Mouse (Mus musculus): ENCODE measurements around the gene Slc4a4. TPM values are rescaled to one million over a fixed set of nuclear protein-coding genes. Genes with fewer than 3 reads are reported as not detected.
A peak's percentile ranks its signal among the peaks of the same experiment; 100 is the strongest.

The Slc4a4 gene
- polyA plus RNA-seq, 1 experiment from 2014 or later: 5.9 TPM

DNA sequence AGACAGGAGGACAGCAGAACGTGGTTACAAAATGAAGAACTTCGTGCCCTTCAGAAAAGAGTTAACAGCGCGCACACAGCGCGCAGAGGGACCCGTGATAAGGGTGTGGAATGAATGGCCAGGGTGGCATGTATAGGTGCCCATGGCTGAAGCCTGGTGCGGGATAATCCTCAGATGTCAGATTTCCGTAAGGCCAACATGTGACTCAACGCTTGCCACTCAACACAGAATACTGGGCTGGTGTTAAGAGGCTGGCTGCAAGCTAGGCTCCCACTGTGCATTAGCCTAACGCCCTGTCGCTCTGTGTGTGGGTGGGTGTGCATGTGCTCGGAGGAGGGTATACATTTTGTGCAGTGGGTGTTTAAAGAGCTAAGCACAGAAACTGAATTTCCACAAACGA, 47.3 kb downstream of the Slc4a4 start:
- WGBS: 71% methylated on average over 14 of the region's 14 CpGs
- Histone ChIP-seq H3K36me3 (ENCODE audit: control insufficient read depth, insufficient read depth, low read length) (no peaks in the 10 kb centered on the region), H3K4me1 (replicated peaks; ENCODE audit: control insufficient read depth, insufficient read depth, low read length) (peaks cover 21% of the 10 kb centered on the region), H3K9ac (ENCODE audit: low read length) (no peak overlapping the region), H3K4me2 (ENCODE audit: low read length) (0 out of 2 replicates have a peak overlapping the region, but pooled peaks have one; percentile 9), H3K27me3 (replicated peaks; ENCODE audit: control insufficient read depth, insufficient read depth, low read length) (no peaks in the 10 kb centered on the region), H3K4me3 (ENCODE audit: low read depth, low read length) (no peak overlapping the region), H3K9me3 (ENCODE audit: control insufficient read depth, low read length) (no peaks in the 10 kb centered on the region), H3K27ac (ENCODE audit: low read depth) (no peak overlapping the region)
- DNase-seq (ENCODE audit: low spot score) (no peak), ATAC-seq (replicated peaks; ENCODE audit: low FRiP score, low TSS enrichment, low read depth) (no peak)

DNA sequence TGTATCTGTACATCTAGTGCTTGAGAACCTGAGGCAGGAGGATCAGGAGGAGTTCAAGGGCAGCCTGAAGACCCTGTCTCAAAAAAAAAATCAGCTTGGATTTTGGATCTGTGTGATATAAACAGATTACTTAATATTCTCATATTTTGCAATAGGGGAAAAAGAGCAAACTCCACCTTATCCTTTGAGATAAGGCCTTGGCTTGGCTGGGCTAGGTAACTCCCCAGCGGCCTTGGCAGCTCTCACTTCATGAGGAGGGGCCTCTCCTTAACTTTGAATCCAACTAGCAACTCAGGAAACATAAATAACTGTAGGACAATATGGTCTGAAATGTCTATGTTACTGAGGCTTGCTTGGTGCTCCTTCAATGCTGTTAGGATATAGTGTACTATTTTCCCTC, 51.6 kb downstream of the Slc4a4 start:
- H3K4me2 ChIP-seq (ENCODE audit: low read length): no peak overlapping the region
- DNase-seq (ENCODE audit: low spot score) (no peak), ATAC-seq (replicated peaks; ENCODE audit: low FRiP score, low TSS enrichment, low read depth) (no peak)
- no peaks in the 10 kb centered on the region for H3K9me3 ChIP-seq (ENCODE audit: control insufficient read depth, low read length)
- H3K4me3 ChIP-seq (ENCODE audit: low read depth, low read length): no peak overlapping the region
- no peak overlapping the region for H3K27ac ChIP-seq (ENCODE audit: low read depth)
- no peak overlapping the region for H3K9ac ChIP-seq (ENCODE audit: low read length)
- H3K4me1 ChIP-seq (replicated peaks; ENCODE audit: control insufficient read depth, insufficient read depth, low read length): peaks cover 14% of the 10 kb centered on the region
- H3K27me3 ChIP-seq (replicated peaks; ENCODE audit: control insufficient read depth, insufficient read depth, low read length): no peaks in the 10 kb centered on the region
- H3K36me3 ChIP-seq (ENCODE audit: control insufficient read depth, insufficient read depth, low read length): no peaks in the 10 kb centered on the region
- 68% methylated on average over 1 of the region's 1 CpGs for WGBS

DNA sequence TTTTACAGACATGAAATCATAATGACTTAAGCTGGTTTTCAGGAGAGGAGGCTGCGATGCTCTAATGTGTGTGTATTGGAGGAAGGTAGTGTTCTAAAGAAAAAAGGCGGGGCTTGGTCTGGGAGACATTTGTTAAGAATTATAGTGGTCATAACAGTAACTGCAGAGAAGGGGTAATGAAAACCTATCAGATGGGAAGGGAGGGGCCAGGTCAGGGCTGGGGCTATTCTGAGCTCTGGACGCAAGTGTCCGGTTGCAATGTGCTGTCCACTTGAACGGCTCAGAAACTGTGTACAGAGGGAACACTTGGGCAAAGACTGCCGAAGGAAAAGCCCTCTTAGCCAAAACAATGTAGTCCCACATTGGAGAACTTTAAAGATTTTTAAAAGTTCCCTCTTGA, 52.5 kb downstream of the Slc4a4 start:
- H3K27me3 ChIP-seq (replicated peaks; ENCODE audit: control insufficient read depth, insufficient read depth, low read length): no peaks in the 10 kb centered on the region
- peaks cover 9% of the 10 kb centered on the region for H3K4me1 ChIP-seq (replicated peaks; ENCODE audit: control insufficient read depth, insufficient read depth, low read length)
- H3K4me3 ChIP-seq (ENCODE audit: low read depth, low read length): no peak overlapping the region
- DNase-seq (ENCODE audit: low spot score): no peak
- H3K36me3 ChIP-seq (ENCODE audit: control insufficient read depth, insufficient read depth, low read length): no peaks in the 10 kb centered on the region
- no peaks in the 10 kb centered on the region for H3K9me3 ChIP-seq (ENCODE audit: control insufficient read depth, low read length)
- 58% methylated on average over 6 of the region's 6 CpGs for WGBS
- no peak overlapping the region for H3K9ac ChIP-seq (ENCODE audit: low read length)
- ATAC-seq (replicated peaks; ENCODE audit: low FRiP score, low TSS enrichment, low read depth): 0 out of 2 replicates have a peak, but pooled peaks have one; percentile 53
- H3K27ac ChIP-seq (ENCODE audit: low read depth): no peak overlapping the region
- no peak overlapping the region for H3K4me2 ChIP-seq (ENCODE audit: low read length)

DNA sequence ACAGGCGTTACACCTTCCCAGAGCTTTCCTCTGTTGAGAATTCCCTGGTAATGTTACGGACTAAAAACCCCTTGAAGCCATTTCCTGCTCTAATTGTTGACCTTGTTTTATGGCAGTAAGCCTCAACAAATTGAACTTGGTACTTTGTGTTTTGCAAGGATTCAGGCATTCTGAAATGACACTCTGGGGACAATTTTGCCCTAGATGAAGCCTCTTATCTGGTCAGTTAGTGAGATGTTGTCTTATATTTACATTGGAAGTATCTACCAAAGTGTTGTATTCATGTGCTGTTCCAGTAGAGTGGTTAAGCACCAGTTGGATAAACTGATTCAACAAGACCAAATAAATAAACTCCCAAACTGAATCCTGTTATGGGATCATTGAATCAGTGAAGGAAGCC, 53.2 kb downstream of the Slc4a4 start:
- DNase-seq (ENCODE audit: low spot score): no peak
- Histone ChIP-seq H3K9ac (ENCODE audit: low read length) (no peak overlapping the region), H3K9me3 (ENCODE audit: control insufficient read depth, low read length) (no peaks in the 10 kb centered on the region), H3K27me3 (replicated peaks; ENCODE audit: control insufficient read depth, insufficient read depth, low read length) (no peaks in the 10 kb centered on the region), H3K4me1 (replicated peaks; ENCODE audit: control insufficient read depth, insufficient read depth, low read length) (peaks cover 4% of the 10 kb centered on the region; the same call in 1 of the 2 replicates), H3K4me3 (ENCODE audit: low read depth, low read length) (no peak overlapping the region), H3K27ac (ENCODE audit: low read depth) (no peak overlapping the region), H3K4me2 (ENCODE audit: low read length) (no peak overlapping the region), H3K36me3 (ENCODE audit: control insufficient read depth, insufficient read depth, low read length) (no peaks in the 10 kb centered on the region)
- 77% methylated on average over 2 of the region's 2 CpGs for WGBS
- ATAC-seq (replicated peaks; ENCODE audit: low FRiP score, low TSS enrichment, low read depth): no peak

DNA sequence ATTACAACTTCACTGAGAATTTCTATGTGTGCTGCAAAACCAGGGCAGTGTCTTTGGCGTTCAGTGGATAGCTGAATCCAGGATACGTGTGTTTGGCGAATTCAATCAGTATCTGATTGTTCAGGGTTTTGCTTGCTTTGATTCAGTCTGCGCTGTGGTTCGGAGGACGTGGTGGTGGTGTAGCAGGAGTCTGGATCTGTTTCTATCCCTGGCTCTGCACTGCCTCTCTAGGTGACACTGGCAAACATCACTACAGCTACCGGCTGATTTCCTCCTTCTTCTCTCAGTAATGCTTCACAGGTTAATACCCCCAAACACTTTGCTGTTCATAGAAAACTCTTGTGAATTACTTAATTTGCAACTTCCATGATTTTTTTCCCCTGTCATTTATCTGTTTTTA, 55.3 kb downstream of the Slc4a4 start:
- no peaks in the 10 kb centered on the region for H3K36me3 ChIP-seq (ENCODE audit: control insufficient read depth, insufficient read depth, low read length)
- ATAC-seq (replicated peaks; ENCODE audit: low FRiP score, low TSS enrichment, low read depth): no peak
- no peak overlapping the region for H3K9ac ChIP-seq (ENCODE audit: low read length)
- H3K4me1 ChIP-seq (replicated peaks; ENCODE audit: control insufficient read depth, insufficient read depth, low read length): peaks cover 4% of the 10 kb centered on the region; the same call in 1 of the 2 replicates
- no peak overlapping the region for H3K4me2 ChIP-seq (ENCODE audit: low read length)
- no peak overlapping the region for H3K27ac ChIP-seq (ENCODE audit: low read depth)
- no peak overlapping the region for H3K4me3 ChIP-seq (ENCODE audit: low read depth, low read length)
- WGBS: 76% methylated on average over 7 of the region's 7 CpGs
- H3K9me3 ChIP-seq (ENCODE audit: control insufficient read depth, low read length): no peaks in the 10 kb centered on the region
- H3K27me3 ChIP-seq (replicated peaks; ENCODE audit: control insufficient read depth, insufficient read depth, low read length): no peaks in the 10 kb centered on the region
- DNase-seq (ENCODE audit: low spot score): no peak

DNA sequence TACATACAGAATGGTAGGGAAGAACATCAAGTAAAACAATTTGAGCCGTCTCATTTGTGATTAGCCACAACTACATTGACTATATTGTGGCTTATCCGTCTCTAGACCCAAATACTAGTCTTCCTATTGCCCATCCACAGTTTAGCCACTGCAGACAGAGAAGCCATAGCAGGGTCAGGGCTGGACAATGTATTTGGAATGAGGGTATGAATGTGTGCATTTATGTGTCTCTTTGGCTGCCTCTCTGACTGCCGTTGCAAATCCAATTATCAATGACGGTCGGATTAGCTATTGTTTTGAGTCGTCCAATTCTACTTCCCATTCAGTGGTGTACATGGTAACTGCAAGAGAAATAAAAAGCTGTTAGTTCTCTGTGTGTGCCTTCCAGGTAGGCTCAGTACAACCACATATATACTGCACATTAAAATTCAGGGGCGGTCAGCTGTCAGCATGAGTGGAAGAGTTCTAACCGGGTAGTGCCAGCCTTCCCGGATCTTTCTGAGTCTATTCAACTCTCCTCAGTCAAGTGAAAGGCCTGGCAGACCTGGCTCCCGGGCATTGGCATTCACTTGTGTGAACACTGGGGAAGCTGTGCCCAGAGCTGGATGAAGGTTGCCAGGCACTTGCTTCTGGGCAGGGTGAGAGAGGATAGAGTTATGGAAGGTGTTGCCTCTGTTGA, 59.2 kb downstream of the Slc4a4 start:
- DNase-seq (ENCODE audit: low spot score) (no peak), ATAC-seq (replicated peaks; ENCODE audit: low FRiP score, low TSS enrichment, low read depth) (no peak)
- H3K4me3 ChIP-seq (ENCODE audit: low read depth, low read length): no peak overlapping the region
- H3K9ac ChIP-seq (ENCODE audit: low read length): no peak overlapping the region
- H3K27ac ChIP-seq (ENCODE audit: low read depth): no peak overlapping the region
- H3K4me2 ChIP-seq (ENCODE audit: low read length): no peak overlapping the region
- H3K4me1 ChIP-seq (replicated peaks; ENCODE audit: control insufficient read depth, insufficient read depth, low read length): no peaks in the 10 kb centered on the region
- no peaks in the 10 kb centered on the region for H3K36me3 ChIP-seq (ENCODE audit: control insufficient read depth, insufficient read depth, low read length)
- 82% methylated on average over 10 of the region's 10 CpGs for WGBS
- no peaks in the 10 kb centered on the region for H3K9me3 ChIP-seq (ENCODE audit: control insufficient read depth, low read length)
- no peaks in the 10 kb centered on the region for H3K27me3 ChIP-seq (replicated peaks; ENCODE audit: control insufficient read depth, insufficient read depth, low read length)

DNA sequence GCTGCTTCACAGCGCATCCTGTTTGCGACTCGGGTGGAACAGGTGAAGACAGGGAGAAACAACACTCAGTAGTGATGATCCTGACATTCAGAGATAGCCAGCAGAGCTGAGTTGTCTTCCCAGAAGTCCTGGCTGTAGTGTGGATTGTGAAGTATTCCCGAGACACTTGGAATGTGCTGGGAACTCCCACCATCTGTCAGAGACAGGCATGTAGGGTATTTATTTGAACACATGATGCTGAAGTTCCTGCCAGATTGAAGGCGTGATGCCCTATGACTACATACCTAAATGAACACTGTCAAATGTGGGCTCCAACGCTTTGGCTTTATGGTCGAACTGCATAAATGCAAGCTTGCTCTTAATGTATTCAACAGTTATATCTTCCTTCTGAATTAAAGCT, 63.7 kb downstream of the Slc4a4 start:
- no peak for ATAC-seq (replicated peaks; ENCODE audit: low FRiP score, low TSS enrichment, low read depth)
- H3K27me3 ChIP-seq (replicated peaks; ENCODE audit: control insufficient read depth, insufficient read depth, low read length): no peaks in the 10 kb centered on the region
- DNase-seq (ENCODE audit: low spot score): no peak
- H3K4me3 ChIP-seq (ENCODE audit: low read depth, low read length): no peak overlapping the region
- H3K9me3 ChIP-seq (ENCODE audit: control insufficient read depth, low read length): no peaks in the 10 kb centered on the region
- no peaks in the 10 kb centered on the region for H3K4me1 ChIP-seq (replicated peaks; ENCODE audit: control insufficient read depth, insufficient read depth, low read length)
- no peak overlapping the region for H3K9ac ChIP-seq (ENCODE audit: low read length)
- no peak overlapping the region for H3K4me2 ChIP-seq (ENCODE audit: low read length)
- no peaks in the 10 kb centered on the region for H3K36me3 ChIP-seq (ENCODE audit: control insufficient read depth, insufficient read depth, low read length)
- 85% methylated on average over 7 of the region's 7 CpGs for WGBS
- H3K27ac ChIP-seq (ENCODE audit: low read depth): no peak overlapping the region

DNA sequence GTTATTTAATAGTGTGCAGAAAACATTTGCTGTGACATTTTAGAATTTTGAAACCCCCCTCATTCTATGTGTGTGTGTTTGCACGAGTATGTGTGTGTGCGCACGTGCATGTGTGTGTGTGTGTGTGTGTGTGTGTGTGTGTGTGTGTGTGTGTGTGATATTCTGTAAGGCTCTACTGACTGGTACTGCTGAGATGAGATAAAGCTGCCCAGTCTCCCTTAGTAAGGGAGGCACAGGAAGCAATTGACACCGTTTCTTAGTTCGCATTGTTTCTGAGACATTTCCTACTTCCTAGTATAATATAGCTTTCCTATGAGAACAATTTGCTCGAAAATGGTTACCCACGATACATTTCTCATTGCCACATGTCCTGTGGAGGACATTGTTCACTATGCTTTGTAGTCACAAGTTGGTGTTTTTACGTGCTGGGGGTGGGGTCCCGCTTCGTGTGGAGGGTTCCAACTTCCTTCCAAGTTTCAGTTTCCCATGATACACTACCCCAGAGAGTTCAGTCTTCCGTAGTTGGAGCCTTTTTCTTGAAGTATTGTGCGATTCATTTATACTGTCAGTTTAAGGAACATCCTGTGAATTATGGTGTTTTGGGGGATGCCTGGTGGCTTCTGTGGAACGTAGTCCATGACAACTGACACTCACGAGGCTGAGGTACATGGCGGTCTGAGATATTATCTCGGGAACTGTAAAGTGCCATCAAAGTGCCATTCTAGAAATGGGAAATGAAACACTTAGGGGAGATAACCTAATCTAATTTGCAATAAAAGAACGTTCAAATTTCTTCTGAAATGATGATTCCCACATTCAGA, 66.3 kb downstream of the Slc4a4 start:
- no peak overlapping the region for H3K4me3 ChIP-seq (ENCODE audit: low read depth, low read length)
- DNase-seq (ENCODE audit: low spot score) (no peak), ATAC-seq (replicated peaks; ENCODE audit: low FRiP score, low TSS enrichment, low read depth) (no peak)
- H3K4me1 ChIP-seq (replicated peaks; ENCODE audit: control insufficient read depth, insufficient read depth, low read length): no peaks in the 10 kb centered on the region
- no peaks in the 10 kb centered on the region for H3K36me3 ChIP-seq (ENCODE audit: control insufficient read depth, insufficient read depth, low read length)
- H3K27ac ChIP-seq (ENCODE audit: low read depth): no peak overlapping the region
- H3K9me3 ChIP-seq (ENCODE audit: control insufficient read depth, low read length): no peaks in the 10 kb centered on the region
- no peak overlapping the region for H3K9ac ChIP-seq (ENCODE audit: low read length)
- no peak overlapping the region for H3K4me2 ChIP-seq (ENCODE audit: low read length)
- no peaks in the 10 kb centered on the region for H3K27me3 ChIP-seq (replicated peaks; ENCODE audit: control insufficient read depth, insufficient read depth, low read length)
- WGBS: 78% methylated on average over 17 of the region's 17 CpGs
